Mouse (Mus musculus): Measurements from ENCODE around the gene Dyrk1b.

- no peak for TF ChIP-seq CTCF (IDR thresholded peaks at IDR 0.05; ENCODE audit: low read depth)
- no peak for TF ChIP-seq EP300 (optimal IDR thresholded peaks at IDR 0.05)
Measured at GRCm38 (mm10) chr7:28149841-28150240, 29.4 kb upstream of the Dyrk1b start.

Measured in stomach, postnatal 0 days (tissue).